Mouse (Mus musculus): Measurements from ENCODE around the gene Mroh2a.

- TF ChIP-seq POLR2A (IDR thresholded peaks at IDR 0.05; ENCODE audit: extremely low read depth, insufficient read depth, low read length) (no peak), CTCF (IDR thresholded peaks at IDR 0.05; ENCODE audit: extremely low read depth, insufficient read depth, low read length) (no peak)
These were observed 9.6 kb upstream of the Mroh2a start for GRCm38 (mm10) chr1:88217144-88217543.

Data from cortical plate, adult 2 months (tissue).